Mouse (Mus musculus) bone marrow macrophage, adult 2 months (primary cell): ENCODE measurements around the gene Pmp22.

Source experiments
- CTCF ChIP-seq: IDR thresholded peaks from 2 replicates; pipeline ENCODE4 v1.5.1; 2012; ENCODE audit warnings: low read depth, mild to moderate bottlenecking, low read length, moderate library complexity
- POLR2A ChIP-seq: IDR thresholded peaks from 2 replicates; pipeline ENCODE4 v1.6.1; 2012; ENCODE audit warnings: mild to moderate bottlenecking, low read depth, low read length, borderline replicate concordance

DNA sequence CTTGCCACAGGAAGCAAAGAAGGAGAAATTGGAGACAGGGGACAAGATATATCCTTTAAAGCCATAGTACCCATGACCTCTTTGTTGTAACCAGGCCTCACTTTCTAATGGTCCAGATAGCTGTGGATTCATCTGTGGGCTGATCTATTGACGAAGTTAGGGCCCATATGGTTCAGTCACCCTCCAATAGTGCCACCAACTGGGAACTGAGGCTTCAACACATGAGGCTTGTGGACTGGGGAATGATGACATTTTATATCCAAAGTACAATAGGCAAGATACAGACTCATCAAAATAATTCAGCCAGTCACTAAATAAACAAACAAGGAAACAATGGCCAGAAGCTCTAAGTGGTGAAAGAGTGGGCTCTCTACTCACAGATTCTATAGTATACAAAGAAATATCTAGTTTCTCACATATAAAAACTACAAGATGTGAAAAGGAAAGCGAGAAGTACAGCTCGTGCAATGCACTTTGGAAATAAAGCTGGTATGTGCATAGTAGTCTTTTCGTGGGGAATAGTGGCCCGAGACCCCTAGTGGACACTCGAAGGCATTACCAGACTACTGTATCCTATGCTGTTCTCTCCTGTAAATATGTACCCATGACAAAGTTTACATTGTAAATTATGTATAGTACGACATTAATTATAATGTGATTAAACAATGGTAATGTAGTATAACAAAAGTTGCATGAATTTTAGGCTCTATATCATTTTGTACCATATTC is 36.1 kb downstream of the Pmp22 start:
- TF ChIP-seq CTCF = no peak
- TF ChIP-seq POLR2A = no peak
